In the genomic region with DNA sequence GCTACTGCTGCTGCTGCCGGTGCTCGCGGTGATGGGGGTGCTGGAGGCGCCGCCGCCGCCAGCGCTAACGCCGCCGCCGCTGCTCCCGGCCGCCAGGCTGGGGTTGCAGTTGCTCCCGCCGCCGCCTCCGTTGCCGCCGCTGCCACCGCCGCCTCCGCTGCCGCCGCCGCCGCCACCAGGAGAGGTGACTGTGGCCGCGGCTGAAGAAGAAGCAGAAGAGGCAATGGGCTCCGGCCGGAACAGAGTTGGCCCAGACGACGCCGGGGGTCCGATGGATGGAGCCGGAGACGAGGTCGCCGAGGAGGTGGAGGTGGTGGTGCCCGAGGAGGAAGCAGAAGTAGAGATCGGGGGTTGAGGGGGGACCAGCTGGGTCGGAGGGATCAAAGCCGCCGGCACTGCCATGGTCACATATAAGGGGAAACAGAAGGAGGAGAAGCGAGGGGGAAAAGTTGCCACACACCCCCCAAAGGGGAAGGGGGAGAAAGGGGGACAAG, we compare ENCODE assay signal across 8 mouse cellular contexts. TPM values are rescaled to one million over a fixed set of nuclear protein-coding genes. Genes with fewer than 3 reads are reported as not detected.
DNase-seq lines count a peak whose midpoint lies in the region; ATAC-seq and TF ChIP-seq lines count a peak whose summit lies in the region.

No protein-coding gene starts in this region.

- TF ChIP-seq POLR2A in thymus, adult 2 months (IDR thresholded peaks at IDR 0.05; ENCODE audit: control insufficient read depth, extremely low read depth, insufficient read depth, low read length, poor library complexity) = no peak

- peaks cover 4% of the 10 kb centered on the region; the same call in 1 of the 2 replicates for H3K27me3 ChIP-seq in thymus, adult 2 months (ENCODE audit: control insufficient read depth, insufficient read depth, low read length)
- peaks cover 9% of the 10 kb centered on the region for H3K27me3 ChIP-seq in megakaryocyte, embryonic 14.5 days (replicated peaks)

- H3K27ac ChIP-seq in thymus, adult 2 months (ENCODE audit: control insufficient read depth, insufficient read depth, low read length) = no peak overlapping the region

- ATAC-seq in erythroblast, adult 5-6 weeks (replicated peaks; ENCODE audit: low FRiP score, poor library complexity, severe bottlenecking) = peak; percentile 38; the same call in 1 of the 2 replicates

- TF ChIP-seq CTCF in thymus, adult 2 months (IDR thresholded peaks at IDR 0.05; ENCODE audit: borderline replicate concordance, control insufficient read depth, extremely low read depth, insufficient read depth, low read length, poor library complexity) = 0 out of 2 replicates have a peak, but pooled peaks have one; percentile 16

- H3K4me3 ChIP-seq in thymus, adult 2 months (ENCODE audit: control insufficient read depth, insufficient read depth, low read length) = peak overlapping the region; percentile 35
- H3K4me3 ChIP-seq in megakaryocyte, embryonic 14.5 days (replicated peaks) = peak overlapping the region; percentile 97

- no peaks in the 10 kb centered on the region; the same call in 1 of the 2 replicates for H3K4me1 ChIP-seq in thymus, adult 2 months (replicated peaks; ENCODE audit: control insufficient read depth, insufficient read depth, low read length)
- peaks cover 23% of the 10 kb centered on the region for H3K4me1 ChIP-seq in megakaryocyte, embryonic 14.5 days

- no peaks in the 10 kb centered on the region for H3K36me3 ChIP-seq in thymus, adult 2 months (ENCODE audit: control insufficient read depth, insufficient read depth, low read length)
- no peaks in the 10 kb centered on the region for H3K36me3 ChIP-seq in megakaryocyte, embryonic 14.5 days (replicated peaks; ENCODE audit: low read length)

- 2% methylated on average over 45 of the region's 45 CpGs for WGBS in thymus, adult 2 months

- intact Hi-C loops in heart, postnatal 25 days (cut with DNase I) = loop anchor here (5.0 to 10.0 kb wide), 3 partner anchors 57 to 164 kb away; no protein-coding TSS in a partner anchor

- peak; percentile 10 for DNase-seq in thymus, adult 2 months
- DNase-seq in thymus, postnatal 0 days (ENCODE audit: low spot score) = no peak
- peak; percentile 8 for DNase-seq in heart, postnatal 25 days (ENCODE audit: low spot score)
- DNase-seq in kidney, postnatal 4 days = peak; percentile 69 to 74
- DNase-seq in right cerebral cortex, postnatal 25 days = peak; percentile 50
- no peak for DNase-seq in frontal cortex, adult 2 months (ENCODE audit: extremely low spot score in 1 of 2, low spot score in 1 of 2)

- no peaks in the 10 kb centered on the region for H3K9me3 ChIP-seq in megakaryocyte, embryonic 14.5 days

RNA-seq across cellular contexts. Expression of a gene that starts 0.6 kb away (rescaled TPM):
- polyA plus RNA-seq in thymus, adult 2 months (2012; rRNA removed) = 0.38 and 0.42 TPM in 2 replicates
- 0.26 and 0.38 TPM in 2 replicates for polyA plus RNA-seq in thymus, postnatal 0 days (2015; fragmentation: Nextera tagmentation; extraction: Ambion mirVana)
- 8.8 and 10.2 TPM in 2 replicates for total RNA-seq in erythroblast, adult 5-6 weeks (2015; ENCODE audit: low replicate concordance)
- 3.9 and 4.6 TPM in 2 replicates for total RNA-seq in erythroblast, adult 5-6 weeks (2017; ENCODE audit: low replicate concordance)
- total RNA-seq in heart, postnatal 25 days (2021) = 1 to 10 TPM; 6.0 to 8.3 TPM
- polyA plus RNA-seq in megakaryocyte, embryonic 14.5 days (2012; ENCODE audit: insufficient read depth, low replicate concordance) = 0.49 TPM in 1 of 2 replicates, not detected in the other
- polyA plus RNA-seq in frontal cortex, adult 2 months (2012; rRNA removed) = 1.8 and 1.9 TPM in 2 replicates

Comparison
In these comparisons a context has a peak if more than half of its experiments do, and no peak if none do; other contexts are left out.
1. DNase-seq: peak in thymus, adult 2 months (single experiment), heart, postnatal 25 days (single experiment), kidney, postnatal 4 days (2 of 2) and right cerebral cortex, postnatal 25 days (single experiment); none in thymus, postnatal 0 days (single experiment) and frontal cortex, adult 2 months (0 of 2).